Mouse (Mus musculus) lung, adult 18-20 months (tissue): ENCODE data around the gene Edaradd.
A peak's percentile ranks its signal among the peaks of the same experiment; 100 is the strongest.
"Not testable (repeated sequence)": the region's sequence is repeated elsewhere in the genome, so short reads cannot be mapped to it uniquely, and the experiment has no call there.

ENCODE experiments used
- DNase-seq, 2 experiments: peaks; one replicate each; pipeline ENCODE4 v3.0.0; 2022; ENCODE audit warnings: mixed read lengths in 2 of 2

Edaradd gene

DNA sequence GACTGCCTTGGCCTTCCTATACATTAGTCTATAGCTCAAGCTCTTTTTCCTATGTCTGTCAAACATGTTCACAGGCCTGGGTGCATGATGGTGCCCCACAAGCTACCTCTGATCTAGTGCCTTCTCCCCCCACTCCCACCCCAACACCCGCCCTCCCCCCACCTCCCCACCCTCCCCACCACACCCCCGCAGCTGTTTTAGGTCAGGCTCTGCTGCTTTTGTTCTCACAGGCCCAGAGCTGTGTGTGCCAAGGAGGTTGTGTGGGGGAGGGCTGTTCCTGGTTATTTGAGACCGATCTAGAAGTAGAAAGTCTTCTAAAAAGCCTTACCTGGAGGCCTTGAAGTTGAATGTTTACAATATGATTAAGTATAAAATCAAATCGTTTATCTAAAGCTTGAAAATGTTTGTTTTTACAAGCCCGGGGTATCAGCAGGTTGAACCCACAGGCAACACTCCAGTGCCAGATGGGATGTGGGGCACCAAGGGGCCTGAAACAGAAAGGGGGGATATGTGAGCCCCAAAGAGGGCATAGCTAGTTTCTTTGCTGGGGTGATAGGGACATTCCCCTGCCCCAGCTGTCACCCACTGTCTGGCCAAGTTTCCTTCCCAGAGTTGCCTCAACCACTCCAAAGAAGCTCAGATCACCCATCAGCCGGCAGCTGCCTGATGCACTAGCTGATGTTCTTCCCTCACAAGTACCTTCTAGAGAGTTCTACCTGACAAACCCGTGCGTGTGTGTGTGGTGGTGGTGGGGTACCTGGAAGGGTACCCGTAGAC lies 8.9 kb downstream of the Edaradd start:
- DNase-seq: peak in 1 of 2 experiments; percentile 17

DNA sequence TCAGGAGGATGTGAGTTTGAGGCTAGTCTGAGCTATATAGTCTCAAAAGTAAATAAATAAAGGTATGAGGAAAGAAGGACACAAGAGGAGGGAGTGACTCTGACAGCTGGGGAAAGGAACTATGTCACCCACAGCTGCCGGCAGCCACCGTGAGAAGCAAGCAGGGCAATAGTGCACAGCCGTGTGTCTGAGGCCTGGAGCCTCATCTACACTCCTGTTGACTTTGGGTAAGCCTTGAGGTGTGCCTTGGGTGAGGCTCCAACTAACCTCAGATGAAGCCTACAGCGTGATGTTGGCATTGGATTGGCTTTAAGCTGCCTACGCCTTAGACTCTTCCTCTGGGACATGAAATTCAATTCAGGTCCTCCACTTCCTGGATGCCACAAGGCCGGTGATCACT lies 10.2 kb downstream of the Edaradd start:
- DNase-seq: no peak

GRCm38 (mm10) chr13:12507426-12507825 lies 12.8 kb downstream of the Edaradd start:
- DNase-seq: no peak

GRCm38 (mm10) chr13:12505359-12505758 lies 14.9 kb downstream of the Edaradd start:
- no peak for DNase-seq

DNA sequence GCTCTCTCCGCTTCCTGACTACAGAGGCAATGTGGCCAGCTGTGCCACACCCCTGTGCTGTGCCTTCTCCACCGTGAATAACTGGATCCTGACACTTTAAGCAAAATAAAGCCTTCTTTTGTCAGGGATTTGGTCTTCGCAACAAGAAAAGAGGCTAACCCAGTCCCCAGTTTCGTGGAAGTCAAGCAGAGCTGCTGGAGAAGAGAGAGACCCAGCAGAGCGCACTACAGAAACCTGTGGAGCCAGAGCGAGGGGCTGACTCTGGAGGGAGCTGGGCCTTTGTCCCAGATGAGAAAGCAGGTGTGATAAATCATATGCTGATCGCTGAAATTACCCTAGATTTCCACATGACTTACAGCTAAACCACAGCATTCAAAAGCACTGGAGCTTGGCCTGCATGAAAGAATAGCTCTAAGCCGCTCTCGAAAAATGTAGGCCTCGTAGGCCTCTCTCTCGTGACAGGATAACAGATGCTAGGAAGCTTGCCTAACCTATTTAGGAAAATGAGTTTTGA lies 16.9 kb downstream of the Edaradd start:
- DNase-seq: no peak

DNA sequence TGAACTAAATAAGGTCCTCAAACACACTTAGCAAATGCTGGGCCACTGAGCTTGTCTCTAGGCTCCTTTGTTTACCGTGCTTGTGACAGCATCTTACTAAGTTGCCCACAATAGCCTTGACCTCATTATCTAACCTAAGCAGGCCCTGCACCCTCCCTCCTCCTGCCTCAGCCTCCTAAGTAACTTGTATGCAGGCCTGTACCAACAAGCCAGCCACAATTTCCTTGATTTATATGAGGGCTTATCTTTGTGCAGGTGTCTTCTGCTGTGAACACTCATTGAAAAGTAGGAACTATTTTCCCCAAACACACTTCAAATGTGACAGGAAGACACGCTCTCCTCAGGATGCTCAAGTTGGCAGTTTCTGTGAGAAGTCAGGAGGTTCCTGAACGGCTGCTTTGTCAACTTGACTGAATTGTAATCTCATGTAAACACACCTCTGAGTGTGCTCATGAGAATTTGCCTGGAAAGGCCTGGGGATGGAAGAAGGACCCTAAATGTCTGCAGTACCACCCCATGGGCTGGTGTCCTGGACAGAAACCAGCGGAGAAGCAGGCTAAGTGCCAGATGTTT lies 17.5 kb downstream of the Edaradd start:
- no peak for DNase-seq

DNA sequence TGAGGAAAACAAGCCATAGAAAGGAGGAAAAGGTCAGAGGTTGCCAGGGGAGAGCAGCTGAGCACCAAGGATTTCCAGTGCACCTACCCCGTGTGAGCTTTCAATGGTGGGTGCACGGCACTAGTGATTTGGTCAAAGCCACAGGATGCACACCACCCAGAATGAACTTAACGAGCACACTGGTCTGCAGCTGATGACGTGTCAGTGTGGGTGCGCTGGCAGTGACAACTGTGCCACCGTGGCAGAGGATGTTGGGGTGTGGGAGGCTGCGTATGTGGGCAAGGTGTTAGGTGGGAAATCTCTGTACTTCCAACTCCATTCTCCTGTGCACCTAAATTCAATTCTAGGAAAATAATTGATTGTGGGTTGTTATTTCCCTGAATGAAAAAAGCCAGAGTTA lies 21.1 kb downstream of the Edaradd start:
- DNase-seq: no peak

DNA sequence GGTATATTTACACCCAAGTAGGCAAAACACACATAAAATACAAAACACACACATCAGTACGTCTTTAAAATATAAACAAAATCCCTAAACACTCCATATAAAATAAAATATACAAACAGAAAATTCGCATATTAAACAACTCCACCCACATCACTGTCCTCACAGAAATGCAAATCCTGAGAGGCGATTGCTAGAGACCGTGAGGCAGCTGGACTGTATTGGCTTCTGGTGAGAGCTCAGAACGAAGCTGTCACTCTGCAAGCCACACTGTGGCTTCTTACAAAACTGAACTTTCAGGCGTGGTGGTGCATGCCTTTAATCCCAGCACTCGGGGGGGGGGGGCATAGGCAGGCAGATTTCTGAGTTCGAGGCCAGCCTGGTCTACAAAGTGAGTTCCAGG lies 22.4 kb downstream of the Edaradd start:
- no peak for DNase-seq

- no peak for DNase-seq
Measured at GRCm38 (mm10) chr13:12494750-12495149, 25.5 kb downstream of the Edaradd start.

GRCm38 (mm10) chr13:12492515-12492914 lies 27.7 kb downstream of the Edaradd start:
- DNase-seq: no peak

DNA sequence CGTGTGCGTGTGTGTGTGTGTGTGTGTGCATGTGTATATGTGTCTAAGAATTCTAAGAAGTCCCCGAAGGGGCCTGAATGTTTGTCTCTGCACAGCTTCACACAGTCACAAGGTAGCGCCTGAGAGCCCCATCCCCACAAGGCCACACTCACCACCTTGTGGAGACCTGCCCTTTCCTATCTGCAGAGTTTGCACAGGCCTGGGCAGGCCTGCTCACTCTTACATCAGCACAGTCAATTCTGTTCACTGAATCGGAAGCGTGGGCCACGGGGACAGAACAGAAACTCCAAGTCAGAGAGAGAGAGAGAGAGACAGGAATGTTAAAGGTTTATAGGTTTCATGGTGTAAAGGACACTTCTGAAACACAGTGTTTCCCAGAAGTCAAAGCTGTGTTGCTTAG lies 34.6 kb downstream of the Edaradd start:
- no peak for DNase-seq

DNA sequence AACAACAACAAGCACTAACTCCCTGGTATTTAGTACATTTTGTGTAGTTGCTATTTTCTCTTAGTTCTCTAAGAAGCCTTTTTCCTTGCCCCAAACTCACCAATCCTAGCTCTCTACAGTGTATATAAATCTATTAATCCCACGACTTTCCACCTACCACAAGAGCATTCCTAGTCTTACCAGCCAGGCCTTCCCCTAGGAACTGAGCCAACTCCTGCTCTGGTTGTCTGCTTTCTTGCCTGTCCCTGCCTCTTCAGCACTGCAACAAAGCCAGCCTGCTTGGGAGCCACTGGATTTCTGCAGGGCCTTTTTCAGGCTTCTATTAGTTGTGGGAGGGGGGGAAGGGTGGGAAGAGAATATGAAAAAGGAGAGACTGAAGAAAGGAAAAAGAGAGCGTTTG lies 35.0 kb downstream of the Edaradd start:
- DNase-seq: no peak

- no peak for DNase-seq
Measured at GRCm38 (mm10) chr13:12479802-12480201, 40.4 kb downstream of the Edaradd start.

- DNase-seq: no peak
Measured at GRCm38 (mm10) chr13:12478301-12478700, 41.9 kb downstream of the Edaradd start.

- DNase-seq: no peak
Measured at GRCm38 (mm10) chr13:12476886-12477285, 43.4 kb downstream of the Edaradd start.

DNA sequence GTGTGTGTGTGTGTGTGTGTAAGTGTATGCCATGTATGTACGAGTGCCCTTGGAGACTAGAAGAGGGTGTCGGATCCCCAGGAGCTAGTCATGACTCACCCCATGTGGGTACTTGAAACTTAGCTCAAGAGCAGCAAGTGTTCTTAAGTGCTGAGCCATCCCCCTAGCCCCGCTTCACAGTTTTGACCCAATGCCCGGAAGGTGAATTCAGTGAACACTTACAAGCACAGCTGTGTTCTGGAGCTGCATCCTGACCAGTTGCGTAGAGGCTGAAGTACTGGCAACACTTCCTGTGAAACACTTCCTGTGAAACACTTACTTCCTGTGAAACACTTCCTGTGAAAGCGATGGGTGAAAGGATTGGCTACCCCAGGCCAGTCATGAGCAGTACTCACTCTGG lies 45.0 kb downstream of the Edaradd start:
- DNase-seq: peak; percentile 61 to 78

- DNase-seq: peak; percentile 55 to 69
Measured at GRCm38 (mm10) chr13:12473724-12474378, 46.4 kb downstream of the Edaradd start.

- peak in 1 of 2 experiments; percentile 18 for DNase-seq
Measured at GRCm38 (mm10) chr13:12468488-12468887, 51.8 kb downstream of the Edaradd start.

GRCm38 (mm10) chr13:12464844-12465243 lies 55.4 kb downstream of the Edaradd start, which contains the start of gene Lgals8:
TSS of gene Lgals8 (minus strand) at chr13:12464944.
- DNase-seq: no peak

- DNase-seq: not testable (repeated sequence)
Measured at GRCm38 (mm10) chr13:12464159-12464558, 56.1 kb downstream of the Edaradd start.

DNA sequence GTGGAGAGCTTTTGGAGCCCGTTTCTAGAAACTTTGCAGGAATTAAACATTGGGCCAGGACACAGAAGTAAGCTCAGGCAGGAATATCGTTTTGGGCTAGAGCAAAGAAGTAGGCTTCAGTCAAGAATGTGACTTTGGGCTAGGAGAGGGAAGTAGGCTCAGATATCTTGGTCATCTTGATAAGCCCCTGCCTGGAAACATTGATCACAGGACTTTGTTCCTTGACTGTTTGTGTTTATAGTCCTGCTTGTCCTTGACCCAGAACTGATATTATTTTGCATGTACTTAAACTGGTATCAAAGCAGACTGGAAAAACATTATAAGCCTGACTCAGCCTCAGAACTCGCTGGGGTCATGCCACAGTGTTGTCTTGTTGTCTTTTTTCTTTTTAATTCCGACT lies 57.6 kb downstream of the Edaradd start:
- DNase-seq: no peak

- DNase-seq: no peak
Measured at GRCm38 (mm10) chr13:12461730-12462119, 58.5 kb downstream of the Edaradd start.

DNA sequence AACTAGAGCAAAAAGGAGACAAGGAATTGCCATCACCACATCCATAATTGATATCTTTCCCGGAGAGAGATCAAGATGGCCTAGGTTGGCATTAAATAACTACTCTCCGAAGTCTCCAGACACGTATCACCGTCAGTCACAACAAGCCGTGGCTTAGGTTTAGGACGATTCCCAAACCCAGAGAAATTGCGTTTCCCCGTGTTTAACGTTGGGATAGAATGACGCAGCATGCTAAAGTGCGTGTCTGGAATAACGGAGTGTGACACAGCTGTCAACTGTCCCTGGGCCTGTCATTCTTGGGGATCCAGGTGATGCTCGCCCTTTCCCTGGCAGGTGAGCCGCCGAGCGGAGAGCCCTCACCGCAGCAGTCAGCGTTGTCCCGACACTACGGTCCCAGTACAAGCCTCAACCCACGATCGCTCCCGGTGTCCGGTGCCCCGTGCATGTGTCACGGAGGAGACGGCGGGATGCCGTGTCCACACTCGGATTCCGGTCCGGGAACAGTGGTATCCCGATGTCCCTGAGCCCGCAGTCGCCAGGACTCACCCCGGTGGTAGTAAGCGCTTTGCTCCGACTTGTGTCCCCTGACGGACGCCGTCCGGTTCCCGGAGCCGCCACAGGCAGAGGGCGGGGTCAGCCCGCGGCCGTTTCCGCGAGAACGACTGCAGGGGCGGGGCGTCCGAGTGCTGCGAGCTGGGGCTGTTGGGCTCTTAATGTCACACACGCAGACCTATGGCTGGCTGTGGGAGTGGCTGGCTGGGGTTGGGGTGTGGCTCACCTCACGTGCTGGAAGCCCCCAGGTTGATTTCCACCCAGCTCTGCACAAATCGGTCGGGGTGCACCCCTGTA lies 59.1 kb downstream of the Edaradd start:
- DNase-seq: peak; percentile 96 to 98
